8 mouse cellular contexts compared by ENCODE assay signal in the genomic region with DNA sequence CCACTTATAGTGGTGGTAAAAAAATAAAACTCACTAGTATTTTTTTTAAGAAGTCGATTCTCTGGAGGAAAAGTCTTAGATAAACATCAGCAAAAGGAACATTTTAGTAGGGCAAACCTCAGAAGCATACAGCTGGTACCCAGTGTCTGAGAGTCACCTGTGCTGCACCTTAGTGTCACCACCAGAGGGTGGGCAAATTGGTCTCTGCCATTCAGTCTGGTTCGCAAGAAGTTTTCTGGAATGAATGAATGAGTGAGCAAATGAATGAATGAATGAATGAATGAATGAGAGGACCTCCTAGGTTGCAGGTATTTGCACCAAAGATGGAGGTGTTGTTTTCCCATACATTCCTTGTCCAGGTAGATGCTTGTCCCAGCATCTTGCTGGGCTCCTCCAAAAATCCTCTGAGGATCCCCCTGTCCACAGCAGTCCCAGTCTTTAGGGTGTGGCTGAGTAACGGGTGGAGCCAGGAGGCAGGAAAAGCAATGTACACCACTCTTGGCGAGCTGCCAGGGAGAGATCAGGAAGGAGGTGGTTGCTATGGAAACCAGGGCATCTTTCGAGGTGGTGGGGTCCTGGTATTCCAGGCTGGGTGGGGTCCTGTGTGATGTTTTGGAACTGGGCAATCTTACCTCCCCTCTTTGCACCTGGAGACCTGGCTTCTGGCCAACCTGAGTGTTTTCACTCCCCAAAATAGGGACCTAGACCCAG. TPM values are rescaled to one million over a fixed set of nuclear protein-coding genes. Genes with fewer than 3 reads are reported as not detected.
A peak's percentile ranks its signal among the peaks of the same experiment; 100 is the strongest.
DNase-seq lines count a peak whose midpoint lies in the region; ATAC-seq and TF ChIP-seq lines count a peak whose summit lies in the region.

No protein-coding gene starts in this region.

- peaks cover 10% of the 10 kb centered on the region; the same call in 1 of the 2 replicates for H3K4me1 ChIP-seq in liver, adult 2 months (ENCODE audit: control insufficient read depth, insufficient read depth, low read length)
- peaks cover 38% of the 10 kb centered on the region for H3K4me1 ChIP-seq in liver, embryonic 12.5 days
- H3K4me1 ChIP-seq in cortical plate, adult 2 months (ENCODE audit: control insufficient read depth, insufficient read depth, low read length) = no peaks in the 10 kb centered on the region; the same call in 1 of the 2 replicates
- peaks cover 39% of the 10 kb centered on the region for H3K4me1 ChIP-seq in hindbrain, embryonic 15.5 days (replicated peaks)
- H3K4me1 ChIP-seq in midbrain, postnatal 0 days (ENCODE audit: insufficient read depth, low read length) = peaks cover 9% of the 10 kb centered on the region; the same call in 1 of the 2 replicates
- H3K4me1 ChIP-seq in liver, postnatal 0 days (ENCODE audit: insufficient read depth) = peaks cover 9% of the 10 kb centered on the region

- H3K4me3 ChIP-seq in liver, adult 2 months (ENCODE audit: insufficient read depth, low read depth, low read length) = no peak overlapping the region
- no peak overlapping the region for H3K4me3 ChIP-seq in liver, embryonic 12.5 days
- peak overlapping the region; percentile 85 for H3K4me3 ChIP-seq in cortical plate, adult 2 months (ENCODE audit: insufficient read depth, low read length)
- H3K4me3 ChIP-seq in hindbrain, embryonic 15.5 days = peak overlapping the region; percentile 48
- H3K4me3 ChIP-seq in midbrain, postnatal 0 days (ENCODE audit: low read depth, low read length) = peak overlapping the region; percentile 44
- no peak overlapping the region for H3K4me3 ChIP-seq in liver, postnatal 0 days (ENCODE audit: low read depth, low read length)

- H3K27me3 ChIP-seq in liver, adult 2 months (ENCODE audit: control insufficient read depth, insufficient read depth, low read length) = no peaks in the 10 kb centered on the region
- peaks cover 87% of the 10 kb centered on the region for H3K27me3 ChIP-seq in liver, embryonic 12.5 days (replicated peaks)
- peaks cover 46% of the 10 kb centered on the region for H3K27me3 ChIP-seq in hindbrain, embryonic 15.5 days
- peaks cover 18% of the 10 kb centered on the region for H3K27me3 ChIP-seq in midbrain, postnatal 0 days (ENCODE audit: insufficient read depth, low read length)
- peaks cover 43% of the 10 kb centered on the region for H3K27me3 ChIP-seq in liver, postnatal 0 days (ENCODE audit: insufficient read depth, low read length)

- no peak for TF ChIP-seq POLR2A in liver, adult 2 months (IDR thresholded peaks at IDR 0.05; ENCODE audit: extremely low read depth, insufficient read depth, low read length)
- no peak for TF ChIP-seq POLR2A in cortical plate, adult 2 months (IDR thresholded peaks at IDR 0.05; ENCODE audit: extremely low read depth, insufficient read depth, low read length)

- no peaks in the 10 kb centered on the region for H3K79me2 ChIP-seq in liver, adult 2 months (ENCODE audit: control insufficient read depth, insufficient read depth, low read length)

- peaks cover 3% of the 10 kb centered on the region for H3K36me3 ChIP-seq in liver, adult 2 months (ENCODE audit: control insufficient read depth, insufficient read depth, low read length)
- no peaks in the 10 kb centered on the region for H3K36me3 ChIP-seq in liver, embryonic 12.5 days
- H3K36me3 ChIP-seq in hindbrain, embryonic 15.5 days = no peaks in the 10 kb centered on the region
- no peaks in the 10 kb centered on the region for H3K36me3 ChIP-seq in midbrain, postnatal 0 days (ENCODE audit: insufficient read depth, low read length)
- H3K36me3 ChIP-seq in liver, postnatal 0 days (replicated peaks; ENCODE audit: insufficient read depth, low read length) = no peaks in the 10 kb centered on the region

- peak; percentile 13 for DNase-seq in liver, adult 2 months (ENCODE audit: extremely low read depth, low read depth, low spot score)
- peak; percentile 78 for DNase-seq in midbrain, postnatal 0 days (ENCODE audit: low spot score)
- no peak for DNase-seq in liver, postnatal 0 days
- DNase-seq in adrenal gland, adult 2 months = no peak

- no peak overlapping the region for H3K9ac ChIP-seq in liver, adult 2 months (ENCODE audit: low read depth, low read length)
- H3K9ac ChIP-seq in liver, embryonic 12.5 days = no peak overlapping the region
- peak overlapping the region; percentile 47 for H3K9ac ChIP-seq in hindbrain, embryonic 15.5 days
- H3K9ac ChIP-seq in midbrain, postnatal 0 days (replicated peaks; ENCODE audit: low read length, poor library complexity, severe bottlenecking) = peak overlapping the region; percentile 67
- no peak overlapping the region for H3K9ac ChIP-seq in liver, postnatal 0 days (replicated peaks)

- no peak for TF ChIP-seq CTCF in liver, adult 2 months (IDR thresholded peaks at IDR 0.05; ENCODE audit: low read depth, low read length)
- TF ChIP-seq CTCF in cortical plate, adult 2 months (IDR thresholded peaks at IDR 0.05; ENCODE audit: extremely low read depth, insufficient read depth, low read length) = no peak
- peak; percentile 61 for TF ChIP-seq CTCF in midbrain, postnatal 0 days (IDR thresholded peaks at IDR 0.05)
- TF ChIP-seq CTCF in liver, postnatal 0 days (IDR thresholded peaks at IDR 0.05; ENCODE audit: low read depth) = no peak

- no peak overlapping the region for H3K27ac ChIP-seq in liver, adult 2 months (replicated peaks; ENCODE audit: insufficient read depth, low read depth, low read length)
- no peak overlapping the region for H3K27ac ChIP-seq in liver, embryonic 12.5 days
- H3K27ac ChIP-seq in cortical plate, adult 2 months (ENCODE audit: insufficient read depth, low read length) = peak overlapping the region; percentile 11; the same call in 1 of the 2 replicates
- H3K27ac ChIP-seq in hindbrain, embryonic 15.5 days (replicated peaks) = peak overlapping the region; percentile 73
- H3K27ac ChIP-seq in midbrain, postnatal 0 days (ENCODE audit: low read depth, low read length) = peak overlapping the region; percentile 27; the same call in 1 of the 2 replicates
- no peak overlapping the region for H3K27ac ChIP-seq in liver, postnatal 0 days (ENCODE audit: low read depth)

- H3K4me2 ChIP-seq in liver, embryonic 12.5 days = no peak overlapping the region; the same call in 1 of the 2 replicates
- peak overlapping the region; percentile 61 for H3K4me2 ChIP-seq in hindbrain, embryonic 15.5 days
- peak overlapping the region; percentile 69 for H3K4me2 ChIP-seq in midbrain, postnatal 0 days (ENCODE audit: low read depth, low read length, poor library complexity, severe bottlenecking)
- H3K4me2 ChIP-seq in liver, postnatal 0 days (ENCODE audit: low read depth, low read length) = no peak overlapping the region

- TF ChIP-seq EP300 in liver, postnatal 0 days (IDR thresholded peaks at IDR 0.05; ENCODE audit: low read depth) = no peak

- ATAC-seq in liver, embryonic 12.5 days = no peak
- peak; percentile 17 for ATAC-seq in hindbrain, embryonic 15.5 days (ENCODE audit: low FRiP score, low read depth)
- ATAC-seq in midbrain, postnatal 0 days (ENCODE audit: low FRiP score) = no peak
- ATAC-seq in megakaryocyte-erythroid progenitor cell, adult 5-6 weeks (replicated peaks; ENCODE audit: low FRiP score, low TSS enrichment, poor library complexity, severe bottlenecking) = no peak
- no peak for ATAC-seq in liver, postnatal 0 days

- 50% methylated on average over 5 of the region's 5 CpGs for WGBS in liver, adult 2 months
- 17% methylated on average over 5 of the region's 5 CpGs for WGBS in liver, embryonic 12.5 days (ENCODE audit: insufficient replicate concordance)
- 21% methylated on average over 5 of the region's 5 CpGs for WGBS in hindbrain, embryonic 15.5 days
- 18% methylated on average over 5 of the region's 5 CpGs for WGBS in midbrain, postnatal 0 days
- WGBS in liver, postnatal 0 days (ENCODE audit: insufficient replicate concordance) = 24% methylated on average over 5 of the region's 5 CpGs

- H3K9me3 ChIP-seq in liver, embryonic 12.5 days (replicated peaks) = no peaks in the 10 kb centered on the region
- H3K9me3 ChIP-seq in hindbrain, embryonic 15.5 days = no peaks in the 10 kb centered on the region
- no peaks in the 10 kb centered on the region for H3K9me3 ChIP-seq in midbrain, postnatal 0 days (ENCODE audit: low read length)
- no peaks in the 10 kb centered on the region for H3K9me3 ChIP-seq in liver, postnatal 0 days (ENCODE audit: low read length)

RNA-seq across cellular contexts. Expression of a gene that starts 2.0 kb away (rescaled TPM):
- total RNA-seq in liver, adult 2 months (2014; rRNA removed) = 0.47 TPM in 1 of 2 replicates, not detected in the other
- 0.40 and 0.92 TPM in 2 replicates for polyA plus RNA-seq in liver, adult 2 months (2012; rRNA removed)
- 0.45 and 0.55 TPM in 2 replicates for polyA plus RNA-seq in liver, embryonic 12.5 days (2016; fragmentation: Nextera tagmentation; extraction: Ambion mirVana)
- polyA plus RNA-seq in cortical plate, adult 2 months (2012; rRNA removed) = 378 and 426 TPM in 2 replicates
- polyA plus RNA-seq in hindbrain, embryonic 15.5 days (2015; fragmentation: Nextera tagmentation; extraction: Ambion mirVana) = 265 and 282 TPM in 2 replicates
- 189 and 285 TPM in 2 replicates for total RNA-seq in midbrain, postnatal 0 days (2014; rRNA removed)
- 455 and 516 TPM in 2 replicates for polyA plus RNA-seq in midbrain, postnatal 0 days (2015; fragmentation: Nextera tagmentation; extraction: Ambion mirVana)
- total RNA-seq in megakaryocyte-erythroid progenitor cell, adult 5-6 weeks (2014; fragmentation: Nextera tagmentation) = not detected in 2 replicates
- total RNA-seq in megakaryocyte-erythroid progenitor cell, adult 5-6 weeks (2017) = not detected in 2 replicates
- polyA plus RNA-seq in liver, postnatal 0 days (2015; fragmentation: Nextera tagmentation; extraction: Ambion mirVana) = 0.16 TPM in 1 of 2 replicates, not detected in the other
- total RNA-seq in adrenal gland, adult 2 months (2021) = 1 to 10 TPM; 1.3 to 1.4 TPM
- 4.4 and 9.9 TPM in 2 replicates for polyA plus RNA-seq in adrenal gland, adult 2 months (2012; rRNA removed)

RNA-seq across cellular contexts. Expression of a gene that starts 7.0 kb away (rescaled TPM):
- 3.6 and 3.8 TPM in 2 replicates for total RNA-seq in liver, adult 2 months (2014; rRNA removed)
- 5.4 and 7.8 TPM in 2 replicates for polyA plus RNA-seq in liver, adult 2 months (2012; rRNA removed)
- 19.0 and 22.3 TPM in 2 replicates for polyA plus RNA-seq in liver, embryonic 12.5 days (2016; fragmentation: Nextera tagmentation; extraction: Ambion mirVana)
- 52.7 and 62.8 TPM in 2 replicates for polyA plus RNA-seq in cortical plate, adult 2 months (2012; rRNA removed)
- 19.2 and 26.8 TPM in 2 replicates for polyA plus RNA-seq in hindbrain, embryonic 15.5 days (2015; fragmentation: Nextera tagmentation; extraction: Ambion mirVana)
- 23.1 and 48.0 TPM in 2 replicates for total RNA-seq in midbrain, postnatal 0 days (2014; rRNA removed)
- 31.9 and 32.9 TPM in 2 replicates for polyA plus RNA-seq in midbrain, postnatal 0 days (2015; fragmentation: Nextera tagmentation; extraction: Ambion mirVana)
- 27.6 and 29.5 TPM in 2 replicates for total RNA-seq in megakaryocyte-erythroid progenitor cell, adult 5-6 weeks (2014; fragmentation: Nextera tagmentation)
- total RNA-seq in megakaryocyte-erythroid progenitor cell, adult 5-6 weeks (2017) = 41.7 and 47.6 TPM in 2 replicates
- polyA plus RNA-seq in liver, postnatal 0 days (2015; fragmentation: Nextera tagmentation; extraction: Ambion mirVana) = 25.8 and 29.4 TPM in 2 replicates
- total RNA-seq in adrenal gland, adult 2 months (2021) = 100 to 1,000 TPM in 1 of 2 experiments, 10 to 100 TPM in 1; 61.4 to 112 TPM
- polyA plus RNA-seq in adrenal gland, adult 2 months (2012; rRNA removed) = 51.0 and 53.5 TPM in 2 replicates

RNA-seq across cellular contexts. Expression of a gene that starts 7.7 kb away (rescaled TPM):
- 127 and 154 TPM in 2 replicates for total RNA-seq in liver, adult 2 months (2014; rRNA removed)
- polyA plus RNA-seq in liver, adult 2 months (2012; rRNA removed) = 1,507 and 1,555 TPM in 2 replicates
- 28.2 and 28.3 TPM in 2 replicates for polyA plus RNA-seq in liver, embryonic 12.5 days (2016; fragmentation: Nextera tagmentation; extraction: Ambion mirVana)
- 141 and 156 TPM in 2 replicates for polyA plus RNA-seq in cortical plate, adult 2 months (2012; rRNA removed)
- 46.2 and 55.7 TPM in 2 replicates for polyA plus RNA-seq in hindbrain, embryonic 15.5 days (2015; fragmentation: Nextera tagmentation; extraction: Ambion mirVana)
- total RNA-seq in midbrain, postnatal 0 days (2014; rRNA removed) = 7.0 and 7.4 TPM in 2 replicates
- polyA plus RNA-seq in midbrain, postnatal 0 days (2015; fragmentation: Nextera tagmentation; extraction: Ambion mirVana) = 20.4 and 22.2 TPM in 2 replicates
- total RNA-seq in megakaryocyte-erythroid progenitor cell, adult 5-6 weeks (2014; fragmentation: Nextera tagmentation) = not detected in 2 replicates
- total RNA-seq in megakaryocyte-erythroid progenitor cell, adult 5-6 weeks (2017) = not detected in 2 replicates
- 300 and 302 TPM in 2 replicates for polyA plus RNA-seq in liver, postnatal 0 days (2015; fragmentation: Nextera tagmentation; extraction: Ambion mirVana)
- 100 to 1,000 TPM; 307 to 317 TPM for total RNA-seq in adrenal gland, adult 2 months (2021)
- polyA plus RNA-seq in adrenal gland, adult 2 months (2012; rRNA removed) = 480 and 501 TPM in 2 replicates

RNA-seq across cellular contexts. Expression of a gene that starts 9.9 kb away (rescaled TPM):
- 0.07 and 0.18 TPM in 2 replicates for total RNA-seq in liver, adult 2 months (2014; rRNA removed)
- polyA plus RNA-seq in liver, adult 2 months (2012; rRNA removed) = 0.04 and 0.09 TPM in 2 replicates
- 0.06 and 0.19 TPM in 2 replicates for polyA plus RNA-seq in liver, embryonic 12.5 days (2016; fragmentation: Nextera tagmentation; extraction: Ambion mirVana)
- 35.6 and 37.5 TPM in 2 replicates for polyA plus RNA-seq in cortical plate, adult 2 months (2012; rRNA removed)
- polyA plus RNA-seq in hindbrain, embryonic 15.5 days (2015; fragmentation: Nextera tagmentation; extraction: Ambion mirVana) = 0.57 and 1.0 TPM in 2 replicates
- total RNA-seq in midbrain, postnatal 0 days (2014; rRNA removed) = 1.2 and 1.3 TPM in 2 replicates
- 0.56 and 0.81 TPM in 2 replicates for polyA plus RNA-seq in midbrain, postnatal 0 days (2015; fragmentation: Nextera tagmentation; extraction: Ambion mirVana)
- not detected in 2 replicates for total RNA-seq in megakaryocyte-erythroid progenitor cell, adult 5-6 weeks (2014; fragmentation: Nextera tagmentation)
- not detected in 2 replicates for total RNA-seq in megakaryocyte-erythroid progenitor cell, adult 5-6 weeks (2017)
- polyA plus RNA-seq in liver, postnatal 0 days (2015; fragmentation: Nextera tagmentation; extraction: Ambion mirVana) = 0.11 TPM in 1 of 2 replicates, not detected in the other
- 1 to 10 TPM; 2.2 to 6.5 TPM for total RNA-seq in adrenal gland, adult 2 months (2021)
- polyA plus RNA-seq in adrenal gland, adult 2 months (2012; rRNA removed) = 3.3 and 6.2 TPM in 2 replicates

RNA-seq across cellular contexts. Expression of a gene that starts 27.2 kb away (rescaled TPM):
- 0.27 and 0.46 TPM in 2 replicates for total RNA-seq in liver, adult 2 months (2014; rRNA removed)
- polyA plus RNA-seq in liver, adult 2 months (2012; rRNA removed) = 0.50 and 0.83 TPM in 2 replicates
- 0.67 and 0.86 TPM in 2 replicates for polyA plus RNA-seq in liver, embryonic 12.5 days (2016; fragmentation: Nextera tagmentation; extraction: Ambion mirVana)
- 0.59 and 1.0 TPM in 2 replicates for polyA plus RNA-seq in cortical plate, adult 2 months (2012; rRNA removed)
- polyA plus RNA-seq in hindbrain, embryonic 15.5 days (2015; fragmentation: Nextera tagmentation; extraction: Ambion mirVana) = 0.31 TPM in 1 of 2 replicates, not detected in the other
- total RNA-seq in midbrain, postnatal 0 days (2014; rRNA removed) = 3.7 TPM in 1 of 2 replicates, not detected in the other
- polyA plus RNA-seq in midbrain, postnatal 0 days (2015; fragmentation: Nextera tagmentation; extraction: Ambion mirVana) = 0.47 TPM in 1 of 2 replicates, not detected in the other
- not detected in 2 replicates for total RNA-seq in megakaryocyte-erythroid progenitor cell, adult 5-6 weeks (2014; fragmentation: Nextera tagmentation)
- total RNA-seq in megakaryocyte-erythroid progenitor cell, adult 5-6 weeks (2017) = not detected in 2 replicates
- polyA plus RNA-seq in liver, postnatal 0 days (2015; fragmentation: Nextera tagmentation; extraction: Ambion mirVana) = 3.4 TPM in 2 replicates
- 1 to 10 TPM; 1.3 to 3.4 TPM for total RNA-seq in adrenal gland, adult 2 months (2021)
- 0.04 and 0.73 TPM in 2 replicates for polyA plus RNA-seq in adrenal gland, adult 2 months (2012; rRNA removed)

Comparison
In these comparisons a context has a peak if more than half of its experiments do, and no peak if none do; other contexts are left out.
1. DNase-seq: peak in liver, adult 2 months (single experiment) and midbrain, postnatal 0 days (single experiment); none in liver, postnatal 0 days (single experiment) and adrenal gland, adult 2 months (single experiment).
2. H3K27ac ChIP-seq: peak in cortical plate, adult 2 months (single experiment), hindbrain, embryonic 15.5 days (single experiment) and midbrain, postnatal 0 days (single experiment); none in liver, adult 2 months (single experiment), liver, embryonic 12.5 days (single experiment) and liver, postnatal 0 days (single experiment).
3. H3K4me3 ChIP-seq: peak in cortical plate, adult 2 months (single experiment), hindbrain, embryonic 15.5 days (single experiment) and midbrain, postnatal 0 days (single experiment); none in liver, adult 2 months (single experiment), liver, embryonic 12.5 days (single experiment) and liver, postnatal 0 days (single experiment).
4. H3K9ac ChIP-seq: peak in hindbrain, embryonic 15.5 days (single experiment) and midbrain, postnatal 0 days (single experiment); none in liver, adult 2 months (single experiment), liver, embryonic 12.5 days (single experiment) and liver, postnatal 0 days (single experiment).
5. H3K4me2 ChIP-seq: peak in hindbrain, embryonic 15.5 days (single experiment) and midbrain, postnatal 0 days (single experiment); none in liver, embryonic 12.5 days (single experiment) and liver, postnatal 0 days (single experiment).
6. RNA of a gene that starts 2.0 kb away (polyA plus RNA-seq): 455 to 516 TPM in midbrain, postnatal 0 days, 378 to 426 TPM in cortical plate, adult 2 months and 265 to 282 TPM in hindbrain, embryonic 15.5 days; 4.4 to 9.9 TPM in adrenal gland, adult 2 months, 0.40 to 0.92 TPM in liver, adult 2 months, 0.45 to 0.55 TPM in liver, embryonic 12.5 days and 0.16 TPM in liver, postnatal 0 days; every median in the first group is over 10 times any median in the second.